Mouse (Mus musculus) erythroblast, embryonic 14.5 days (primary cell): Measurements from ENCODE around the gene Rabgap1l.

Source experiments
- GATA1 ChIP-seq: IDR thresholded peaks from 2 replicates; pipeline ENCODE4 v1.6.1; 2012; ENCODE audit warnings: low read length, inconsistent platforms, mixed read lengths
- TAL1 ChIP-seq: IDR thresholded peaks from 3 replicates; pipeline ENCODE4 v1.6.1; 2012; ENCODE audit warnings: low read length, inconsistent platforms, mixed read lengths

DNA sequence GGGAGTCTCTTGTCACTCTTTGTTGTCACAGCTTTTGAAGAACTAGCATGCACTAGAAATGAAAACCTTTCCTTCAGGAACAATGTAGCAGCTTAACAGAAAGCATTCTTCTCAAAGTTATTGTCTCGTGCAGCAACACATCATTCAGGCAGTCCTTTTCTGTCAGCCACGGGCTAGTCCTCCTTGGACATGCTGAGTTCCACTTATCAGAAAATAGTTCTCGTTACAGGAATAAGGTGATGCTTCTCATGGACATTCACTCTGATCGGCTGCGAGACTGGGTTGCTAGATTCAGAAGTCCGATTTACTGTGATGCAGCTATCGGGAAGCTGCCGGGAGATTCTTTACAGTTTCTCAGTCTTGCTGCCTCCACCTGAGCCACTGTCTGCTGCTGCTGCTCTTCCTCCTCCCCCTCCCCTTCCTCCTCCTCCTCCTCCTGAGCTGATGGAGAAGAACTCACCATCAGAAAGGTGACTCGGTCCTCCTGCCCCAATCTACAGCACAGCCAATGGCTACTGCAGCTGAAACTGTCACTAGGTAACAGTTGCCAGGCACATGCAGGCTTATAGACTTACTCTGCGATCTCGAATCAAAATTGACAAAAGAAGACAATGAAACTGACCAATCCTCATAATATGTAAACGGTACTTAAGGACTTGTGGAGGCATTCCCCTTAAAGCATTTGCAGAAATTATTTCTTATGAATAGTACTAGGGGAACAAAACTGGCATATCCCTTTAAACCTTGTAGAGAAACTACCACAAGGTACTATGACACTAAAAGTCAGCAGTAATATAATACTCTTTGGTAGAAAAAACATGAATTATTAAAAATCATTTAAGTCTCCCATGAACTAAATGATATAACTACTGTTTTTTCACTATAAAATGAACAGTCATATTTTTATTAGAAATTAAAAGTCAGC lies 213.4 kb downstream of the Rabgap1l start:
- TF ChIP-seq TAL1 (no peak), GATA1 (no peak)
